Mouse (Mus musculus) hindbrain, embryonic 12.5 days (tissue): ENCODE results near the gene Nrcam. TPM values are rescaled to one million over a fixed set of nuclear protein-coding genes. Genes with fewer than 3 reads are reported as not detected.
A peak's percentile ranks its signal among the peaks of the same experiment; 100 is the strongest.

Experiments used
- ATAC-seq: fragments of 200-750 bp; cut with Nextera tagmentation; 2 replicates; pipeline ENCODE4 v1.8.0; 2017; ENCODE audit warnings: moderate TSS enrichment; ENCODE audit not compliant: low FRiP score
- H3K27ac ChIP-seq: fragments of 300-500 bp; sonication (generic); 2 replicates; pipeline ENCODE4 v1.5.1; 2016; ENCODE audit warnings: mild to moderate bottlenecking
- H3K27me3 ChIP-seq: fragments of 300-500 bp; sonication (generic); 2 replicates; pipeline ENCODE4 v1.6.1; 2016; ENCODE audit warnings: mild to moderate bottlenecking
- H3K36me3 ChIP-seq: fragments of 300-500 bp; sonication (generic); 2 replicates; pipeline ENCODE4 v1.6.1; 2016; ENCODE audit warnings: mild to moderate bottlenecking
- H3K4me1 ChIP-seq: fragments of 300-500 bp; sonication (generic); 2 replicates; pipeline ENCODE4 v1.6.1; 2016
- H3K4me2 ChIP-seq: fragments of 300-500 bp; sonication (generic); replicated peaks from 2 replicates; pipeline ENCODE4 v1.6.1; 2016; ENCODE audit warnings: mild to moderate bottlenecking
- H3K4me3 ChIP-seq: fragments of 300-500 bp; sonication (generic); 2 replicates; pipeline ENCODE4 v1.5.1; 2016; ENCODE audit warnings: mild to moderate bottlenecking
- H3K9ac ChIP-seq: fragments of 300-500 bp; sonication (generic); 2 replicates; pipeline ENCODE4 v1.6.1; 2016; ENCODE audit warnings: mild to moderate bottlenecking, moderate library complexity
- H3K9me3 ChIP-seq: fragments of 300-500 bp; sonication (generic); replicated peaks from 2 replicates; pipeline ENCODE4 v1.6.1; 2016; ENCODE audit warnings: mild to moderate bottlenecking
- WGBS: fragments of 180-500 bp; shearing (Covaris S2); methylation state at CpG from one replicate; pipeline ENCODE4 v1.1.7; 2016; 5-methylcytosine and 5-hydroxymethylcytosine counted together
- polyA plus RNA-seq: library from polyadenylated mRNA; unstranded; fragments of >200 nt; fragmentation: Nextera tagmentation; extraction: Ambion mirVana; gene quantifications from 2 replicates; pipeline ENCODE4 v1.2.1, GENCODE M21; 2016

Gene Nrcam
- polyA plus RNA-seq, 1 experiment from 2014 or later, result 97.0 TPM

- Histone ChIP-seq H3K27ac (0 out of 2 replicates have a peak overlapping the region, but pooled peaks have one; percentile 17), H3K4me3 (no peak overlapping the region), H3K4me2 (no peak overlapping the region), H3K36me3 (no peaks in the 10 kb centered on the region), H3K4me1 (peaks cover 16% of the 10 kb centered on the region), H3K9me3 (no peaks in the 10 kb centered on the region), H3K9ac (no peak overlapping the region), H3K27me3 (no peaks in the 10 kb centered on the region)
- WGBS, result 69% methylated on average over 5 of the region's 5 CpGs
- 0 out of 2 replicates have a peak, but pooled peaks have one; percentile 49 for ATAC-seq
These were observed 173.3 kb downstream of the Nrcam start for GRCm38 (mm10) chr12:44501807-44502487.

DNA sequence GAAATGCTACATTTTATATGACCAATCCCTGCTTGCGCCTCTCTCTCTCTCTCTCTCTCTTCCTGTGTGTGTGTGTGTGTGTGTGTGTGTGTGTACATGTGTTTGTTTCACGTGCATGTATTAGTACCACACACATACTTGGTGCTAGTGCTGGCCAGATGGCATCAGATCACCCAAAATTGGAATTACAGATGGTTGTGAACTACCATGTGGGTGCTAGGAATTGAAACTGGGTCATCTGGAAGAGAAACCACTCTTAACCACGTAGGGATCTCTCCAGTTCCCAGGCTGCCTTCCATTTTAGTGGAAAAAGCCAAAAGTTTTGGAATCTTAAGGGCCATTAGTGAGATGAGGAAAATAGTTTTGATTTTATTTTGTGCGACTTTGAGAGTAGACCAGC, 175.1 kb downstream of the Nrcam start:
- no peak overlapping the region for H3K4me2 ChIP-seq
- no peaks in the 10 kb centered on the region for H3K9me3 ChIP-seq
- no peak for ATAC-seq
- no peaks in the 10 kb centered on the region for H3K36me3 ChIP-seq
- WGBS, result 92% methylated on average over 4 of the region's 4 CpGs
- no peak overlapping the region for H3K27ac ChIP-seq
- no peaks in the 10 kb centered on the region for H3K27me3 ChIP-seq
- H3K4me1 ChIP-seq, result peaks cover 11% of the 10 kb centered on the region
- H3K9ac ChIP-seq, result no peak overlapping the region
- H3K4me3 ChIP-seq, result no peak overlapping the region

DNA sequence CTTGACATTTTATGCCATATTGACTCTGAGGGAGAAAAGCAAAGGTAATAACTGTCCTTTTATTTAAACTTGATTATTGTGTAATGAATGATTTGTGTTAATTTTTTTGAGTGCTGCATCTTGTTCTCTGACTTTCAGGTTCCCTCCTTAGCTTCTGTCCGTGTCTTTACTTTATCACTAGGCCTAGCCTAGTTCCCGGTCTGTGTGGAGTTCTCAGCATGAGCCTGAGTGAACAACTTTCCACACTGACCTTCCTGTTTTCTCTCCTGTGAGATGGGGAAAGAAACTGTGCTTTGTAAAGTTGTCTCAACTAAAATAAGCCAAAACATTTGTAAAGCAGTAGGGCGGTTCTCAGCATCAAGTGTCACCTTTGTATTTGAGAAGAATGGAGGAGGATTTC, 179.9 kb downstream of the Nrcam start:
- ATAC-seq, result no peak
- H3K27me3 ChIP-seq, result no peaks in the 10 kb centered on the region
- H3K9me3 ChIP-seq, result no peaks in the 10 kb centered on the region
- no peak overlapping the region for H3K4me3 ChIP-seq
- H3K4me2 ChIP-seq, result no peak overlapping the region
- H3K4me1 ChIP-seq, result 0 out of 2 replicates have a peak, but pooled peaks cover 2% of the 10 kb centered on the region
- no peak overlapping the region for H3K9ac ChIP-seq
- H3K36me3 ChIP-seq, result no peaks in the 10 kb centered on the region
- WGBS, result 73% methylated on average over 3 of the region's 3 CpGs
- H3K27ac ChIP-seq, result 0 out of 2 replicates have a peak overlapping the region, but pooled peaks have one; percentile 62

DNA sequence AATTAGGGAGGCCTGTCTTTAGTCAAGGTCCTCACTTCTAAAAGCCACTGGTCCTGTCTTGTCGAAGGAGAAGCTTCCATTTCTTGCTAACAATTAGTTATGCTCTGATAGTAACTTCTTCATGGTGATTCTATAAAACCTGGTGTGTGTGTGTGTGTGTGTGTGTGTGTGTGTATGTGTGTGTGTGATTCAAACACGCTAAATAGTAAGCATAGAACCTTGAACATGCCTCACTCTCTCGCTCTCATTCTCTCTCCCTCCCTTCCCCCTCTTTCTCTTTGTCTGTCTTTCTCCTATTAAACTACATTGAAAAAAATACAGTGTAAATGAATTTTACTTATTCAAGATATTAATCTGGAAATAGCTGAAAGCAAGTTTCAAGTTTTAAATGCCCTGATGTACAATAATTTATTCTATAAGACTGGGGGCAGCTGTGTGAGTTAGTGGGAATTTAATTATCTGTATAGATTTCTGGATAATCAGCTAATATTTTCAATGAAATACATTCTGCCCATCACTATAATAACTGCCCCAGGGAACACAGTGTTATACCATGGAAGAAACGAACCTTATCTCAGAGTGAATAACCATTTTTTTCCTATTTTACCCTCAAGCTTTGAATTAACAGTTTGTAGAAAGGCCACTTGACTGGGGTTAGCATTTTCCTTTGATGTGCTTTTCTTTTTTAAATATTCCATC, 180.9 kb downstream of the Nrcam start:
- Histone ChIP-seq H3K27me3 (no peaks in the 10 kb centered on the region), H3K36me3 (no peaks in the 10 kb centered on the region), H3K4me3 (no peak overlapping the region), H3K4me1 (0 out of 2 replicates have a peak, but pooled peaks cover 2% of the 10 kb centered on the region), H3K9ac (no peak overlapping the region), H3K27ac (peak overlapping the region; percentile 62; the same call in 1 of the 2 replicates), H3K4me2 (no peak overlapping the region), H3K9me3 (no peaks in the 10 kb centered on the region)
- peak; percentile 64 for ATAC-seq
- 51% methylated on average over 4 of the region's 4 CpGs for WGBS

DNA sequence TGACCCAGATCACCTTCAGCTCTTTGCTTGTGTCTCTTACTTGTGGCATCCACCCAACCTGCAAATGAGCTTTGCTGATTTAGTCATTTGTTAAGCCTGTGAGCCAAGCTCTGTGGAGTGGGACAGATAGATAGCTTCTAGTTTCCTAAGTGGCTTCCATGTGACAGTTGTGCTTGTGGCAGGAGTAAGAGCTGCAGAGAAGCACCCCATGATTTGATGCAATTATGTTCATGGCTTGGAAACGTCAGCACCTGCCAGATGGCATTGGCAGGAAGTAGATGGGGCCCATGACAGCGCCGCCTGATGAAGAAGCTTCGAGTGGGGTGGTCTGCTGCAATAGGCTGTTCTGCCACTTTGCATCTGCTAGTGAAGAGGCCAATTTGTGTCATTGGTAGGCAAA, 186.4 kb downstream of the Nrcam start:
- no peak for ATAC-seq
- Histone ChIP-seq H3K4me1 (peaks cover 7% of the 10 kb centered on the region), H3K9ac (no peak overlapping the region), H3K36me3 (no peaks in the 10 kb centered on the region), H3K27ac (no peak overlapping the region), H3K9me3 (no peaks in the 10 kb centered on the region), H3K4me2 (no peak overlapping the region), H3K4me3 (no peak overlapping the region), H3K27me3 (no peaks in the 10 kb centered on the region)
- WGBS, result 74% methylated on average over 4 of the region's 4 CpGs

GRCm38 (mm10) chr12:44519440-44520141, 190.9 kb downstream of the Nrcam start:
- Histone ChIP-seq H3K36me3 (no peaks in the 10 kb centered on the region), H3K4me2 (no peak overlapping the region), H3K4me1 (peaks cover 7% of the 10 kb centered on the region), H3K9me3 (no peaks in the 10 kb centered on the region), H3K27ac (peak overlapping the region; percentile 12; the same call in 1 of the 2 replicates), H3K27me3 (no peaks in the 10 kb centered on the region), H3K9ac (no peak overlapping the region), H3K4me3 (no peak overlapping the region)
- ATAC-seq, result peak; percentile 80
- WGBS, result 25% methylated on average over 7 of the region's 7 CpGs

DNA sequence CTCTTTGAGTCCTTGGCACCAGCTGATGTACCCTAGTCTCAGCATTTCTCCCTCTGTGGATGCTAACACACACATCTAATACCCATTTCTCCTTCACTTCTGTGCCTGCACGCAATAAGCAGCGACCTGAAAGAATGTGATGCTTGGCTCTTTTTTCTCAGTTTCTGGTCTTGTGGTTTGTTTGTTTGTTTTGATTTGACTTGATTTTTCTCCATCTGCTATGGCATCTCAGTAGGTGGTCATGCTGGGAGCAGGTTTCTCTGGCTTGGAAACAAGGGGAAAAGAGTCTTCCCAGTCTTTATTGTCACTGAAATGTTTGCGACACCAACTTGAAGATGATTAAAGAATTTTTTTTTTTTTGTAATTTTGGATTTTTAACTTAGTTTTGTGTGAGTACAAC, 192.8 kb downstream of the Nrcam start:
- ATAC-seq, result no peak
- Histone ChIP-seq H3K27ac (no peak overlapping the region), H3K4me2 (no peak overlapping the region), H3K27me3 (no peaks in the 10 kb centered on the region), H3K36me3 (no peaks in the 10 kb centered on the region), H3K4me3 (no peak overlapping the region), H3K9ac (no peak overlapping the region), H3K9me3 (no peaks in the 10 kb centered on the region), H3K4me1 (peaks cover 7% of the 10 kb centered on the region)
- 74% methylated on average over 3 of the region's 3 CpGs for WGBS

DNA sequence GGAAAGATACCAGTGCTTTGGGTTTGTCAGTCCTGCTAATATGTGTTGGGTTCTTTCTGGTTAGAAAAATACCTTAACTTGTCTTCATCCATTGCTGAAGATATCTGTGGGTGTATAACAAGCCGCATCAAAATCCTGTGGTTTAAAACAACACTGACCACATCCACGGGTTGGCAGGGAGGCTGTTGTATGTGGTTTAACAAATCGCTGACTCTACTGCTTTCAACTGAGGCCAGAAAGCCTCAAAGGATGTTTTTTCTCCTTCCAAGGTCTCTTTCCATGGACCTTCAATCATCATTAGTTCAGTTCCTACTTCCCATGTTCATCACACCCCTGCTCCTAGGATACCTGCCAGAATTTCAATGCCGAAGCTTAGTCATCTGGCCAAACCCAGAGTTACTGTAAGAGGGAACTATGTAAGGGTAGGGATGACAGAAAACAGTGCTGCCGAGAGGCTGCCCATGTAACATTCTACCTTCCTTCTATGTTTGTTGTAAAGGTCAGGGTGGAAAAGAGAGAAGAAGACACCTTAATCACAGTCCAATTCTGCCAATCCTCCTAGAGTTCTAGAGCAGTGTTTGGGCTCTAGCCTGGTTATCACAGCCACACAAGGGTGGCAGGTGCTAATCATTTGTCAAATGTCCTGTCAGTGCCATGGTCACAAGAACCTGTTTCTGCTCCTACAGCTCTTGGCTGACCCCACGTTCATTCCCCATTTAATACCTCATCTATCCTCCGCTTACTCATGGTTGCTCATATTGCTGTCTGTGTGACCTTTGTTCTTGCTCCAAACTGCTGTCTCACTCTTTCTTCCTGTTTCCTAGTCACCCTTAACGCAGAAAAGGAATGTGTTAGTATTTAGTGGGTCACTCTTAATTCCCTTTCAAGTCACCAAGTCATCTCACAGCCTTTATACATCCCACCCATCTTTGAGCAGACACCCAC, 196.2 kb downstream of the Nrcam start:
- H3K9ac ChIP-seq, result no peak overlapping the region
- H3K36me3 ChIP-seq, result no peaks in the 10 kb centered on the region
- no peak for ATAC-seq

DNA sequence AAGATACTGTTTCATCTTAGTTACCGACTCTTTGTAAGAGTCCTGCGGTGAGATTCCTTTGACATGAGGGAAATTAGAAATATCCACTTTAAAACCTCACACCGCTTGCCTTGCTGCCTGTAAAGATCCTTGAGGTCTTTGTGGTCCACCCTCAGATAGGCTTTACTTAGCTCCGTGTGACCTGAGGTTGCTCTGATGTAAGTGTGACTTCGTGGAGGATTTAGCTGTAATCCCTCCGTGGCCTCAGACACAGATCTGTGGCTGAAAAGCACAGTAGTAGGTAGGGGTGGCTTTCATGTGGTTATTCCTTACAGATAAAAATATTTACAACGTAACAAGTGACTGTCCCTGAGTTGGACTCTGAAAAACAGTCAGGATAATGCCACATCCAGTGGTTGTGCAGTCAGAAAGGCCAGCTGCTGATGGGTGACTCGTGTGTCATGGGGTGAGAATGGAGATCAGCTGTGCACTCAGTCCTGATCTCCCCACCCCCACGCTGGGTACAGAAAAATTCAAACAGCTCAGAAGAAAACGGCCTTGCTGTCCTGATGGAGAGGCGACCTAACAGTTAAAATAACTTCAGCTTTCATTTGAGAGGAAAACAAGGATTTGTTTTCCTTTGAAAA, 199.8 kb downstream of the Nrcam start:
- Histone ChIP-seq H3K27me3 (no peaks in the 10 kb centered on the region), H3K9me3 (no peaks in the 10 kb centered on the region), H3K4me3 (no peak overlapping the region), H3K9ac (no peak overlapping the region), H3K4me2 (no peak overlapping the region), H3K4me1 (peaks cover 8% of the 10 kb centered on the region), H3K36me3 (no peaks in the 10 kb centered on the region), H3K27ac (no peak overlapping the region)
- 39% methylated on average over 11 of the region's 11 CpGs for WGBS
- ATAC-seq, result peak; percentile 24; the same call in 1 of the 2 replicates

More for the DNA sequence above, 196.2 kb downstream of the Nrcam start:
- no peak overlapping the region for H3K27ac ChIP-seq
- no peaks in the 10 kb centered on the region for H3K27me3 ChIP-seq
- no peaks in the 10 kb centered on the region for H3K9me3 ChIP-seq
- H3K4me1 ChIP-seq, result peaks cover 4% of the 10 kb centered on the region; the same call in 1 of the 2 replicates
- H3K4me2 ChIP-seq, result no peak overlapping the region
- H3K4me3 ChIP-seq, result no peak overlapping the region
- 78% methylated on average over 8 of the region's 8 CpGs for WGBS

DNA sequence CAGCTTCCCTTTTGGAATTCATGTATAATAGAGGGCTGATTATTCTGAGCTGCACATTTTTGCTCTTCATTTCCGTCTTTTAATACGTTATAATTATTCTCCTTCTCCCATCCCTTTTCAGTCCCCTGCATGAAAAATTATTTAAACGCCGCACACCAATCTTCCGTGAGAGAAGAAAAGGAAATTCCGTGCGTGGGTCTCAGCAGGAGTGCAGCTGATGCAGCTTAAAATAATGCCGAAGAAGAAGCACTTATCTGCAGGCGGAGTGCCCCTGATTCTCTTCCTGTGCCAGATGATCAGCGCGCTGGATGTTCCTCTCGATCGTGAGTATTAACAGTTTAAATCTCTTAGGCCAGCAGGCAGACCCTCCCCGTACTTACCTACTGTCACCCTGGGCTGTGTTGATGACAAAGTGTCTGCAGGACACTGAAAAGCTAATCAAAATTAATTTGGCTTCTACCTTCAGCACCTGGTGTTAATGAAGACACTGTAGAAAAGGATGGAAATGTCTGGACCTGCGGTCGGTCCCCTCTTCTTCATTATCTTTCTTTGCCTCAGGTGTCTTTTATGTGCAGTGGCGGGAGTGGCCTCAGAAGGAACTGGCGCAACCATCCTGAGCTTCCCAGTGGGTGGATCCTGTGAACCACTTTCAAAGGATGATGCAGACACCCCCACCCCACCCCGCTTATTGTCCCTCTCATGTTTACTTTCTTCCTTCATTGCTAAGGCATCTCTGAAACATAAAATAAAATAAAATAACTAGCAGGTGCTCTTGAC, 203.8 kb downstream of the Nrcam start:
- Histone ChIP-seq H3K27ac (peak overlapping the region; percentile 67), H3K4me2 (no peak overlapping the region)

More for the DNA sequence above, 203.8 kb downstream of the Nrcam start:
- peaks cover 14% of the 10 kb centered on the region for H3K4me1 ChIP-seq
- peak; percentile 41; the same call in 1 of the 2 replicates for ATAC-seq
- no peaks in the 10 kb centered on the region for H3K36me3 ChIP-seq
- H3K4me3 ChIP-seq, result no peak overlapping the region
- H3K27me3 ChIP-seq, result no peaks in the 10 kb centered on the region
- no peak overlapping the region for H3K9ac ChIP-seq
- no peaks in the 10 kb centered on the region for H3K9me3 ChIP-seq
- WGBS, result 64% methylated on average over 19 of the region's 19 CpGs
